Mouse (Mus musculus) spleen, adult 2 months (tissue): ENCODE measurements around the gene Hist3h2ba. TPM values are rescaled to one million over a fixed set of nuclear protein-coding genes. Genes with fewer than 3 reads are reported as not detected.

ENCODE experiments used
- DNase-seq, 2 experiments: peaks; one replicate each; pipeline versions ENCODE4 v3.0.0 to v3.0.0-alpha.2; 2012 to 2021; ENCODE audit warnings: low spot score in 2 of 2, low read depth in 1 of 2
- H3K27ac ChIP-seq: fragments of 200-500 bp; 2 replicates; pipeline ENCODE4 v1.5.1; 2012; ENCODE audit warnings: low read length, inconsistent platforms; ENCODE audit not compliant: insufficient read depth
- H3K27me3 ChIP-seq: fragments of 200-500 bp; 2 replicates; pipeline ENCODE4 v1.6.1; 2012; ENCODE audit warnings: mild to moderate bottlenecking, moderate library complexity, low read length, inconsistent platforms; ENCODE audit not compliant: control insufficient read depth, insufficient read depth
- H3K36me3 ChIP-seq: fragments of 200-500 bp; 2 replicates; pipeline ENCODE4 v1.6.1; 2012; ENCODE audit warnings: mild to moderate bottlenecking, low read length, inconsistent platforms; ENCODE audit not compliant: control insufficient read depth, insufficient read depth
- H3K4me1 ChIP-seq: fragments of 200-500 bp; 2 replicates; pipeline ENCODE4 v1.6.1; 2011; ENCODE audit warnings: inconsistent platforms; ENCODE audit not compliant: control insufficient read depth, insufficient read depth, insufficient read length
- H3K4me3 ChIP-seq: fragments of 200-500 bp; 2 replicates; pipeline ENCODE4 v1.5.1; 2011; ENCODE audit warnings: mild to moderate bottlenecking, inconsistent platforms; ENCODE audit not compliant: insufficient read depth, insufficient read length; ENCODE audit errors: extremely low read depth
- CTCF ChIP-seq: fragments of 200-500 bp; IDR thresholded peaks from 2 replicates; pipeline ENCODE4 v1.5.1; 2011; ENCODE audit warnings: mild to moderate bottlenecking, inconsistent platforms; ENCODE audit not compliant: insufficient read depth, insufficient read length, insufficient replicate concordance; ENCODE audit errors: extremely low read depth
- POLR2A ChIP-seq: fragments of 200-500 bp; IDR thresholded peaks from 2 replicates; pipeline ENCODE4 v1.6.1; 2011; ENCODE audit warnings: low read depth, low read length, inconsistent platforms
- WGBS: fragments of 180-500 bp; shearing (Covaris S2); methylation state at CpG from one replicate; pipeline ENCODE4 v1.1.7; 2018; 5-methylcytosine and 5-hydroxymethylcytosine counted together
- polyA plus RNA-seq: library from polyadenylated mRNA; depleted of rRNA; stranded (reverse); fragments of >200 nt; gene quantifications from 2 replicates; pipeline ENCODE4 v1.2.3, GENCODE M21; 2012

Gene Hist3h2ba
- polyA plus RNA-seq, 1 experiment: 13.2 TPM

DNA sequence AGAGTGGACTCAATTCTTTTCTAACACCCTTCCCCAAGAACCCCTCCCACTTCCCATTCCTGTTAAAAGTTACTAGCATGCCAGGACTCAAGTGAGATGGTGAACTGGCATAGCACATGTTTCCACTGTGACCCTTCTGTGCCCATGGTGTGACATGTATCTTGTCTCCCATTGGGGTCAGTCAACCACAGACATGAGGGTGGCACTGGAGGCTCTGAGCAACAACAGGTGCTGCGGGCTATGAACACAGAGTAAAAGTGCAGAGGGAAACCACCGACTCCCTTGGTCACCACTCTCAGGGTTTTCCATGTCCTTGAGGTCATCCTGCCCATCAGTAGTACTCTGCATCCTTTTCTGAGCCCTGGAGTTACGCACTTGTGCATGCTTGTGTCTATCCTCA lies 23.1 kb downstream of the Hist3h2ba start:
- Histone ChIP-seq H3K4me3 (no peak overlapping the region), H3K27ac (no peak overlapping the region), H3K4me1 (no peaks in the 10 kb centered on the region), H3K36me3 (peaks cover 6% of the 10 kb centered on the region), H3K27me3 (no peaks in the 10 kb centered on the region)
- no peak for DNase-seq
- no peak for TF ChIP-seq POLR2A
- no peak for TF ChIP-seq CTCF
- 73% methylated on average over 3 of the region's 3 CpGs for WGBS

DNA sequence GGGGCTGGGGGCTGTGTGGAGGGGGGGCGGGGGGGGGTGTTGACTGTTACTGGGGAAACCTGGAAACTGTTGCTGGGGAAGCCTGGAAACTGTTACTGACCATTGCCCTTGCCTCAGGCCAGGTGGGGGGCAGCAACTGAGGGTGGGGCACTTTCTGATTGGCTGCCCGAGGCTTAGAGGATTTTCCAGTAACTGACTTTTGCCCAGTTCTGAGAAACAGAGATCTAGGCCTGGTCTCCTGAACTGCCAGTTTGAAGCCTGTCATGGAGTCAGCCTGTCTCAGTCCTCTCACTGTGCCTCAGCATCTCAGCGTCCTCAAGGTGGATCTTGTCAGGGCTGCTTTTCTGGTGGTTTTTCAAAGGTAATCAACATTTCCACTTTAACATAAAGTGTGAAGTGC lies 25.7 kb downstream of the Hist3h2ba start:
- H3K4me1 ChIP-seq: peaks cover 2% of the 10 kb centered on the region; the same call in 1 of the 2 replicates
- no peak for DNase-seq
- no peak for TF ChIP-seq POLR2A
- no peak for TF ChIP-seq CTCF

DNA sequence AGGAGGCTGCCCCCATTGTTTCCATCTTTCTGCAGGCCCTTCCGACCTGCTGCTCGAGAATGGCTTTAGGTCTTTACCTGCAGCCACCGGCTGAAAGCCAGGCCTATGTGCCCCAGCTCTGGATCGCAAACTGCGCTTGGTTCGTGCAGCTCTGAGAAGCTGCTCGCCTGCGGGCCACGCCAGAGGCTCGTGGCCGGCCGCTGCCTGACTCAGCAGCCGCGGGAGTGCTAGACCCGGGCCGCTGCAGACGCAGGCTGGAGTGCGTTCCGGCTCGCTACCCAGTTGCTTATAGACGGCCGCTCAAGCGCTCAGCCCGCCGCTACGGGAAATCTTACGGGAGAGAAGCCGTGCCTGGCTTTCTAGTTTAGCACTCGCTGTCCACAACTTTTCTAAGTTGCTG lies 28.4 kb downstream of the Hist3h2ba start:
- WGBS: under 1% methylated on average over 29 of the region's 29 CpGs
- Histone ChIP-seq H3K27me3 (no peaks in the 10 kb centered on the region), H3K4me3 (peak overlapping the region; percentile 98), H3K27ac (peak overlapping the region; percentile 89), H3K4me1 (peaks cover 19% of the 10 kb centered on the region; the same call in 1 of the 2 replicates), H3K36me3 (0 out of 2 replicates have a peak, but pooled peaks cover 1% of the 10 kb centered on the region)
- DNase-seq: no peak
- TF ChIP-seq POLR2A (no peak), CTCF (no peak)

More for the DNA sequence above, 25.7 kb downstream of the Hist3h2ba start:
- WGBS: 85% methylated on average over 3 of the region's 3 CpGs
- no peak overlapping the region for H3K27ac ChIP-seq
- H3K27me3 ChIP-seq: no peaks in the 10 kb centered on the region
- H3K4me3 ChIP-seq: no peak overlapping the region
- H3K36me3 ChIP-seq: peaks cover 6% of the 10 kb centered on the region

DNA sequence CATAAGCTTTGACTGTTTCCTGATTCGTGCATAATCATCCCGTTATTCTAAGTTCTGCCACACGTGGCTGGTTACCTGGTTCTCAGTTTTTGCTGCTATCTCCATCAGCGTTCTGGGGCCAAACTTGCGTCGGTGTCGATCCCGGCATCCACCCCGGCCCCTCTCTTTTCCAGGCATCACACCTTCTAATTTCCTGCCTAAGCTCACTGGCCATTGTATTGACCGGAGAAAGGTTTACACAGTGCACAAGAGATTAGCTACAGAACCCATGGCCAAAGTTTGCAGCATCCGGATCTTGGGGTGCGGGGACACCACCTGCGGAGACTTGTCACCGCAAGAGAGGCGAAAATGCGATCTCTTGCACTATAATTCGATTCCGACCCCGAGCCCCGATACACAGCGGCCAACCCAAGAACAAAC lies 28.9 kb downstream of the Hist3h2ba start:
- DNase-seq: no peak
- Histone ChIP-seq H3K27ac (peak overlapping the region; percentile 89), H3K36me3 (peaks cover under 1% of the 10 kb centered on the region; the same call in 1 of the 2 replicates), H3K4me3 (peak overlapping the region; percentile 98), H3K4me1 (peaks cover 23% of the 10 kb centered on the region; the same call in 1 of the 2 replicates), H3K27me3 (no peaks in the 10 kb centered on the region)
- WGBS: under 1% methylated on average over 21 of the region's 21 CpGs
- TF ChIP-seq CTCF (no peak), POLR2A (no peak)

DNA sequence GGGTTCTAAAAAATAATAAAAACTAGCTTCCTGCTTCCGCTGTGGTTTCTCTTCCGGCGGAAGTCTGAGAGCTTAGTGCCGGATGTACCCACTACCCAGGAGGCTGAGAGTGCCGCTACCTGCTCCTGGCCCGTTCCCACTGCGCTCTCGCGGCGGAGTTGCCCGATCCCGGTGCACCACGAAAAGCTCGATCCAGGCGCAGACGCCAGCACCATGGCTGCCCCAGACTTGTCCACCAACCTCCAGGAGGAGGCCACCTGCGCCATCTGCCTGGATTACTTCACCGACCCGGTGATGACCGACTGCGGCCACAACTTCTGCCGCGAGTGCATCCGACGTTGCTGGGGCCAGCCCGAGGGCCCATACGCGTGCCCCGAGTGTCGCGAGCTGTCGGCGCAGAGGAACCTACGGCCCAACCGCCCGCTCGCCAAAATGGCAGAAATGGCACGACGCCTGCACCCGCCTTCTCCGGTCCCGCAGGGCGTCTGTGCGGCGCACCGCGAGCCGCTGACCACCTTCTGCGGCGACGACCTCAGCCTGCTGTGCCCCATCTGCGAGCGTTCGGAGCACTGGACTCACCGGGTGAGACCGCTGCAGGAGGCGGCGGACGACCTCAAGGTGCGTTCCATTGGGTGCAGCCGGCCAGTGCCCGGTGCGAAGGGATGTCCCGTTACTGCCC lies 29.4 kb downstream of the Hist3h2ba start, which contains the start of gene Trim11:
TSS of gene Trim11 (plus strand) at position 67 of the 679 bp plus-strand sequence.
- peak within 1 kb of the TSS; percentile 98 for H3K4me3 ChIP-seq
- WGBS: under 1% methylated on average over 64 of the region's 64 CpGs
- H3K27me3 ChIP-seq: no peaks in the 10 kb centered on the region
- H3K27ac ChIP-seq: peak within 1 kb of the TSS; percentile 89
- peaks cover 26% of the 10 kb centered on the region; the same call in 1 of the 2 replicates for H3K4me1 ChIP-seq
- DNase-seq: peak; percentile 53 to 64
- peaks cover 2% of the 10 kb centered on the region for H3K36me3 ChIP-seq
- peak; percentile 81 for TF ChIP-seq POLR2A
- no peak for TF ChIP-seq CTCF

DNA sequence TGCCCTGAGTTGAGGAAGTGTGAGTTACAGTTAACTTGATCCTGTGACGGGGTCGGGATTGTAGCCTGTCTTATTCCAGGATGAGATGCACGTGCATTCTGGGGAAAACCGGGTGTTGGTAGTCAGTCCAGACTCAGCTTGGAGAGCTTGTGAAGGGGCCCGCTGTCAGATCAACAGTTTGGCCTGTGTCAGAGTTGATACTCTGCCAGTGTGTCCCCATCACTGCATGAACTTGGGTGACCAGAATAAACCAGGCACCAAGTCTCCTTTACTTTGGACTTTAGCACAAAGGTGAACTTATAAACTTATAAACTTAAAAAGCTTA lies 29.9 kb downstream of the Hist3h2ba start:
- H3K36me3 ChIP-seq: peaks cover 3% of the 10 kb centered on the region
- DNase-seq: no peak
- H3K4me1 ChIP-seq: peaks cover 26% of the 10 kb centered on the region; the same call in 1 of the 2 replicates
- H3K27ac ChIP-seq: peak overlapping the region; percentile 89
- H3K27me3 ChIP-seq: no peaks in the 10 kb centered on the region
- peak overlapping the region; percentile 98 for H3K4me3 ChIP-seq
- no peak for TF ChIP-seq POLR2A
- no peak for TF ChIP-seq CTCF
- under 1% methylated on average over 5 of the region's 5 CpGs for WGBS

DNA sequence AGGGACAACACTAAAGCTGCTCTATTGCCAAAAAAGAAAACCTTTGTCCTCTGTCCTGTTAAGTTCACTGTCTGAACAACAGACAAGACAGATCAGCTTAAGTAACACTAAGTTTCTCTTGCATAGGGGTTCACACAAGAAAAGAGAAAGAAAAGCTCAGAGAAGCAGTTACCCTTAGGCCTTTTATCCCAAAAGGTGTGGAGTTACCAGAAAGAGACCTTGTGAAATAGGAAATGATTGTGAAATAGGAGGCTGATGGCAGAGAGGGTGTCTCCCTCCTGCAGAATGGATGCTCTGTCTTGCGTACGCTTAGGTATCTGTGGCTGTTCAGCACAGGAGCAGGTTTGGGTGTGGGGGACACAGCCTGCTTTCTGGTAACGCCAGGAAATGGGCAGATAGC lies 30.5 kb downstream of the Hist3h2ba start:
- H3K4me3 ChIP-seq: peak overlapping the region; percentile 98; the same call in 1 of the 2 replicates
- TF ChIP-seq CTCF: no peak
- no peak overlapping the region for H3K27ac ChIP-seq
- H3K27me3 ChIP-seq: no peaks in the 10 kb centered on the region
- peaks cover 6% of the 10 kb centered on the region for H3K36me3 ChIP-seq
- peaks cover 26% of the 10 kb centered on the region; the same call in 1 of the 2 replicates for H3K4me1 ChIP-seq
- DNase-seq: no peak
- WGBS: 37% methylated on average over 3 of the region's 3 CpGs
